Mouse (Mus musculus): Measurements from ENCODE around the gene Mamld1.

- TF ChIP-seq EP300 (IDR thresholded peaks at IDR 0.05; ENCODE audit: insufficient read depth, low read depth, low read length) (no peak), CTCF (IDR thresholded peaks at IDR 0.05; ENCODE audit: low read depth, low read length) (no peak), POLR2A (IDR thresholded peaks at IDR 0.05; ENCODE audit: insufficient read depth, low read length) (no peak)
These were observed 25.3 kb upstream of the Mamld1 start for GRCm38 (mm10) chrX:71024718-71025117.

Data from ES-Bruce4 (cell line).